Mouse (Mus musculus) granulocyte monocyte progenitor cell, adult 5-6 weeks (primary cell): ENCODE results near the gene Dmrtc2. TPM values are rescaled to one million over a fixed set of nuclear protein-coding genes. Genes with fewer than 3 reads are reported as not detected.
"Not testable (repeated sequence)": the region's sequence is repeated elsewhere in the genome, so short reads cannot be mapped to it uniquely, and the experiment has no call there.

Experiments used
- ATAC-seq: replicated peaks from 2 replicates; pipeline ENCODE4 v1.8.0; 2016; ENCODE audit warnings: mild to moderate bottlenecking, moderate TSS enrichment, inconsistent platforms; ENCODE audit not compliant: poor library complexity, severe bottlenecking
- total RNA-seq, 2 experiments: library from RNA; stranded (forward) in 1 of 2; stranded (reverse) in 1 of 2; fragments of 200-712, 200-1000 nt in 1 of 2; fragments of >200 nt in 1 of 2; fragmentation: Nextera tagmentation in 1 of 2; gene quantifications; 2 replicates each; pipeline ENCODE4 v1.2.3; 2014 to 2017

Gene Dmrtc2
- total RNA-seq, 2 experiments from 2014 or later = not detected

- ATAC-seq = peak; percentile 14; the same call in 1 of the 2 replicates
Observed at GRCm38 (mm10) chr7:24862853-24863252, 7.0 kb upstream of the Dmrtc2 start.

GRCm38 (mm10) chr7:24864156-24864555 is 5.7 kb upstream of the Dmrtc2 start:
- ATAC-seq = no peak; the same call in 1 of the 2 replicates

GRCm38 (mm10) chr7:24869080-24869479 is 777 bp upstream of the Dmrtc2 start:
- ATAC-seq = peak; percentile 38; the same call in 1 of the 2 replicates

GRCm38 (mm10) chr7:24877588-24877987 is 7.7 kb downstream of the Dmrtc2 start:
- ATAC-seq = peak; percentile 24; the same call in 1 of the 2 replicates

- no peak for ATAC-seq
Observed at GRCm38 (mm10) chr7:24879620-24880019, 9.8 kb downstream of the Dmrtc2 start.

GRCm38 (mm10) chr7:24882416-24883199 is 12.8 kb downstream of the Dmrtc2 start:
- ATAC-seq = no peak

- ATAC-seq = peak; percentile 87
Observed at GRCm38 (mm10) chr7:24883896-24884692, 14.2 kb downstream of the Dmrtc2 start, which contains the start of gene Rps19. Rps19 (plus strand) TSS chr7:24884371.

- ATAC-seq = no peak; the same call in 1 of the 2 replicates
Observed at GRCm38 (mm10) chr7:24884693-24885291, 14.9 kb downstream of the Dmrtc2 start.

- no peak for ATAC-seq
Observed at GRCm38 (mm10) chr7:24885468-24886307, 15.8 kb downstream of the Dmrtc2 start.

- ATAC-seq = no peak
Observed at GRCm38 (mm10) chr7:24886308-24886633, 16.4 kb downstream of the Dmrtc2 start.

- ATAC-seq = no peak
Observed at GRCm38 (mm10) chr7:24887096-24887495, 17.2 kb downstream of the Dmrtc2 start.

GRCm38 (mm10) chr7:24889431-24890220 is 19.8 kb downstream of the Dmrtc2 start:
- ATAC-seq = no peak

GRCm38 (mm10) chr7:24890281-24891216 is 20.7 kb downstream of the Dmrtc2 start:
- peak; percentile 83 for ATAC-seq

GRCm38 (mm10) chr7:24891241-24892124 is 21.6 kb downstream of the Dmrtc2 start:
- ATAC-seq = no peak

GRCm38 (mm10) chr7:24892125-24892583 is 22.3 kb downstream of the Dmrtc2 start:
- no peak for ATAC-seq

GRCm38 (mm10) chr7:24895749-24896148 is 25.9 kb downstream of the Dmrtc2 start:
- ATAC-seq = not testable (repeated sequence)

GRCm38 (mm10) chr7:24896269-24896668 is 26.4 kb downstream of the Dmrtc2 start:
- ATAC-seq = no peak
